Mouse (Mus musculus): ENCODE measurements at regions not wholly inside any gene's neighbourhood (a gene's known extent, or its start where the extent isn't known, plus 50 kb on each side); places are given as distances from the start of the nearest gene placed in this dataset.

- no peak for DNase-seq (ENCODE audit: low spot score in 2 of 2)
These were observed 496.0 kb downstream of the Olfm4 start for GRCm38 (mm10) chr14:80479918-80480317.

GRCm38 (mm10) chr14:80482771-80483170 lies 498.9 kb downstream of the Olfm4 start:
- no peak for DNase-seq (ENCODE audit: low spot score in 2 of 2)

- no peak for DNase-seq (ENCODE audit: low spot score in 2 of 2)
These were observed 500.4 kb downstream of the Olfm4 start for GRCm38 (mm10) chr14:80484256-80484655.

- DNase-seq (ENCODE audit: low spot score in 2 of 2) = no peak
These were observed 501.3 kb downstream of the Olfm4 start for GRCm38 (mm10) chr14:80485149-80485548.

GRCm38 (mm10) chr14:80486605-80487004 lies 502.7 kb downstream of the Olfm4 start:
- no peak for DNase-seq (ENCODE audit: low spot score in 2 of 2)

GRCm38 (mm10) chr14:80492043-80492900 lies 508.4 kb downstream of the Olfm4 start:
- DNase-seq (ENCODE audit: low spot score in 2 of 2) = no peak

- DNase-seq (ENCODE audit: low spot score in 2 of 2) = peak in 1 of 2 experiments; percentile 18
These were observed 509.0 kb downstream of the Olfm4 start for GRCm38 (mm10) chr14:80492901-80493279.

- DNase-seq (ENCODE audit: low spot score in 2 of 2) = peak in 1 of 2 experiments; percentile 29
These were observed 520.5 kb downstream of the Olfm4 start for GRCm38 (mm10) chr14:80504351-80504750.

GRCm38 (mm10) chr14:80516626-80517025 lies 532.7 kb downstream of the Olfm4 start:
- no peak for DNase-seq (ENCODE audit: low spot score in 2 of 2)

GRCm38 (mm10) chr14:80521216-80521615 lies 537.3 kb downstream of the Olfm4 start:
- no peak for DNase-seq (ENCODE audit: low spot score in 2 of 2)

- no peak for DNase-seq (ENCODE audit: low spot score in 2 of 2)
These were observed 537.8 kb downstream of the Olfm4 start for GRCm38 (mm10) chr14:80521631-80522030.

GRCm38 (mm10) chr14:80522536-80522935 lies 538.7 kb downstream of the Olfm4 start:
- no peak for DNase-seq (ENCODE audit: low spot score in 2 of 2)

GRCm38 (mm10) chr14:80528419-80529028 lies 544.6 kb downstream of the Olfm4 start:
- no peak for DNase-seq (ENCODE audit: low spot score in 2 of 2)

GRCm38 (mm10) chr14:80536044-80536745 lies 552.3 kb downstream of the Olfm4 start:
- DNase-seq (ENCODE audit: low spot score in 2 of 2) = peak in 1 of 2 experiments; percentile 33

GRCm38 (mm10) chr14:80559950-80560349 lies 576.1 kb downstream of the Olfm4 start:
- peak in 1 of 2 experiments; percentile 4 for DNase-seq (ENCODE audit: low spot score in 2 of 2)
